Mouse (Mus musculus): ENCODE data around the gene Oxct1. TPM values are rescaled to one million over a fixed set of nuclear protein-coding genes. Genes with fewer than 3 reads are reported as not detected.

Gene Oxct1
- polyA plus RNA-seq, 1 experiment from 2014 or later, result 323 TPM

DNA sequence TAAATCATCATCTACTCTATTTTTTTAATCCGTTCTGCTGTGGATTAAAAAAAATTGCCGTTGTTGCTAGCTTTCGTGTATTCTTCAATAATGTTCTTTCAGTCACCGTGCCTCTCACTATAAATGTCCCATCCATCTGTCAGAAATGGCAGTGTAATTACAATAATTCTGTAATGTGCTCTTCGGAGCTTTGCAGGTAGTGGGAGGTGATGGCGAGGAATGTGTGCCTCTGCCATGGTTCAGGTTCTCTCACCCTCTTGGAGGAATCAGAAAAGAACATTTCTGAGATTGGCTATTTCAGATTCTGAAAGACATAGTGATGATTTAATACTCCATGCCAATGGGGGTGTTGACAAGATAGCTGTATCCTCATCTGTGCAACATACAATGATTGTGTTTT, 93.8 kb downstream of the Oxct1 start:
- Histone ChIP-seq H3K4me3 (ENCODE audit: low read length) (no peak overlapping the region), H3K27ac (ENCODE audit: low read length) (no peak overlapping the region), H3K4me2 (ENCODE audit: low read depth, low read length) (no peak overlapping the region), H3K9me3 (replicated peaks; ENCODE audit: control insufficient read depth, low read length) (no peaks in the 10 kb centered on the region), H3K36me3 (ENCODE audit: control insufficient read depth, insufficient read depth) (no peaks in the 10 kb centered on the region), H3K9ac (ENCODE audit: low read length) (no peak overlapping the region), H3K4me1 (ENCODE audit: control insufficient read depth, insufficient read depth, low read length) (no peaks in the 10 kb centered on the region), H3K27me3 (ENCODE audit: control insufficient read depth, insufficient read depth, low read length) (no peaks in the 10 kb centered on the region)
- 91% methylated on average over 6 of the region's 6 CpGs for WGBS
- ATAC-seq (replicated peaks; ENCODE audit: extremely low read depth, insufficient read depth, low FRiP score), result no peak

DNA sequence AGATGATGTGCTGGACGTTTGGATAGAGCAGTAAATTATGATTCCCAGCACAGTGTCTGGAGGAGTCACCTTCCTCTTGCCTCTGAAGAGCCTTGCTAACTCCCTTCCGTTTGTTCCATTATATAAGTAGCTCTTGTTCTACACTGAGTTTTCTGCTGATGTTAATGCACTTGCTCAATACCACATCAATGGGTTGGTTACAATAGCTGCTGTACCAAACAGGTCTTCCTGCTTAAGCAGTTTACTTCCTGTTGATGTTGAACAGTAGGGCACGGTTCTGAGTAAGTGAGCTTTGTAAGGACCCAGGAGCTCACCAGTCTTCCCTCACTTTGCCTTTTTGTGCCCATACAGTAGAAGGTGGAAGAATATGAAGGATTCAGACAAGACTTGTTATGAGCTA, 98.5 kb downstream of the Oxct1 start:
- peaks cover 15% of the 10 kb centered on the region for H3K36me3 ChIP-seq (ENCODE audit: control insufficient read depth, insufficient read depth)
- H3K27ac ChIP-seq (ENCODE audit: low read length), result no peak overlapping the region
- WGBS, result 78% methylated on average over 3 of the region's 3 CpGs
- H3K9ac ChIP-seq (ENCODE audit: low read length), result no peak overlapping the region
- ATAC-seq (replicated peaks; ENCODE audit: extremely low read depth, insufficient read depth, low FRiP score), result no peak
- H3K4me1 ChIP-seq (ENCODE audit: control insufficient read depth, insufficient read depth, low read length), result no peaks in the 10 kb centered on the region
- H3K4me3 ChIP-seq (ENCODE audit: low read length), result no peak overlapping the region
- no peaks in the 10 kb centered on the region for H3K27me3 ChIP-seq (ENCODE audit: control insufficient read depth, insufficient read depth, low read length)
- no peak overlapping the region for H3K4me2 ChIP-seq (ENCODE audit: low read depth, low read length)
- no peaks in the 10 kb centered on the region for H3K9me3 ChIP-seq (replicated peaks; ENCODE audit: control insufficient read depth, low read length)

DNA sequence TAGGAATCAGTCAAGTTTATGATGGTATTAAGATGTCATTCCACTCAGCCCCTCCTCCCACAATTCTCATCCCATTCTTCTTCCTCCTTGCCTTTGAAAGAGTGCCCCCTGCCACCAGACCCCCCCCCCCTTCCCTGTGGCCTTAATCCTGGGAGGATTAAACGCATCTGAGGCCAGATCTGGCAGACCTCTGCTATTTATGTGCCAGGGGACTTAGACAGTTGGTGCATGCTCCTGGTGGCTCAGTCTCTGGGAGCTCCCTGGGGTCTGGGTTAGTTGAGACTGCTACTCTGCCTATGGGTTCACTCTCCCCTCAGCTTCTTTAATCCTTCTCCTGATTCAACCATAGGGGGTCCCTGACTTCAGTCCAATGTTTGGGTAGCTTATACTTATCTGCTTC, 112.3 kb downstream of the Oxct1 start:
- no peak for ATAC-seq (replicated peaks; ENCODE audit: extremely low read depth, insufficient read depth, low FRiP score)
- Histone ChIP-seq H3K4me1 (ENCODE audit: control insufficient read depth, insufficient read depth, low read length) (no peaks in the 10 kb centered on the region), H3K27ac (ENCODE audit: low read length) (no peak overlapping the region), H3K36me3 (ENCODE audit: control insufficient read depth, insufficient read depth) (peaks cover 18% of the 10 kb centered on the region), H3K9me3 (replicated peaks; ENCODE audit: control insufficient read depth, low read length) (no peaks in the 10 kb centered on the region), H3K4me2 (ENCODE audit: low read depth, low read length) (no peak overlapping the region), H3K27me3 (ENCODE audit: control insufficient read depth, insufficient read depth, low read length) (no peaks in the 10 kb centered on the region), H3K4me3 (ENCODE audit: low read length) (no peak overlapping the region), H3K9ac (ENCODE audit: low read length) (no peak overlapping the region)
- 31% methylated on average over 1 of the region's 1 CpGs for WGBS

GRCm38 (mm10) chr15:4139516-4139915, 113.3 kb downstream of the Oxct1 start:
- H3K9me3 ChIP-seq (replicated peaks; ENCODE audit: control insufficient read depth, low read length), result no peaks in the 10 kb centered on the region
- no peak for ATAC-seq (replicated peaks; ENCODE audit: extremely low read depth, insufficient read depth, low FRiP score)
- H3K4me1 ChIP-seq (ENCODE audit: control insufficient read depth, insufficient read depth, low read length), result no peaks in the 10 kb centered on the region
- no peak overlapping the region for H3K9ac ChIP-seq (ENCODE audit: low read length)
- H3K4me2 ChIP-seq (ENCODE audit: low read depth, low read length), result no peak overlapping the region
- H3K27me3 ChIP-seq (ENCODE audit: control insufficient read depth, insufficient read depth, low read length), result no peaks in the 10 kb centered on the region
- H3K27ac ChIP-seq (ENCODE audit: low read length), result no peak overlapping the region
- peaks cover 20% of the 10 kb centered on the region for H3K36me3 ChIP-seq (ENCODE audit: control insufficient read depth, insufficient read depth)
- 85% methylated on average over 12 of the region's 12 CpGs for WGBS
- H3K4me3 ChIP-seq (ENCODE audit: low read length), result no peak overlapping the region

DNA sequence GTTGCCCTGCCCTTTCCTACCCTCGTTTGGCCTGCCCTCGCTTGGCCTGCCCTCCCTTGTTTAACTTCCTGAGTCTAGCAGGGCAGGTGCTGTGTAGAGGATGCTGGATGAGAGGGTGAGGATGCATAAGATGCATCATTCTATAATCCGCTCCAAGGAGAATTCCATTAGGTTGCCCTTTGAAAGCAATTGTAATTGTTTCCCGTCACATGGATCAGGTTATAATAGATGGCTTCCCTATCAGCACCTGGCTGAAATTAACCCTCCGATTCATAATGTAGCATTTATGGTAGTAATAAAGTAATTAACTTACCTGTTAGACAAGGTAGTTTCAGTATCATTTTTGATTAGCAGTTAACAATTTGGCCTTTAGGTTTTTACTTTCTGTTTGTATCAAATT, 119.2 kb downstream of the Oxct1 start:
- Histone ChIP-seq H3K9ac (ENCODE audit: low read length) (no peak overlapping the region), H3K27ac (ENCODE audit: low read length) (no peak overlapping the region), H3K4me2 (ENCODE audit: low read depth, low read length) (no peak overlapping the region), H3K36me3 (ENCODE audit: control insufficient read depth, insufficient read depth) (peaks cover 17% of the 10 kb centered on the region), H3K4me1 (ENCODE audit: control insufficient read depth, insufficient read depth, low read length) (no peaks in the 10 kb centered on the region), H3K27me3 (ENCODE audit: control insufficient read depth, insufficient read depth, low read length) (no peaks in the 10 kb centered on the region), H3K9me3 (replicated peaks; ENCODE audit: control insufficient read depth, low read length) (no peaks in the 10 kb centered on the region), H3K4me3 (ENCODE audit: low read length) (no peak overlapping the region)
- WGBS, result 89% methylated on average over 5 of the region's 5 CpGs
- ATAC-seq (replicated peaks; ENCODE audit: extremely low read depth, insufficient read depth, low FRiP score), result no peak

- Histone ChIP-seq H3K36me3 (ENCODE audit: control insufficient read depth, insufficient read depth) (peaks cover 18% of the 10 kb centered on the region), H3K4me2 (ENCODE audit: low read depth, low read length) (no peak overlapping the region), H3K4me3 (ENCODE audit: low read length) (no peak overlapping the region), H3K4me1 (ENCODE audit: control insufficient read depth, insufficient read depth, low read length) (no peaks in the 10 kb centered on the region), H3K9ac (ENCODE audit: low read length) (no peak overlapping the region), H3K9me3 (replicated peaks; ENCODE audit: control insufficient read depth, low read length) (no peaks in the 10 kb centered on the region), H3K27me3 (ENCODE audit: control insufficient read depth, insufficient read depth, low read length) (no peaks in the 10 kb centered on the region), H3K27ac (ENCODE audit: low read length) (no peak overlapping the region)
- 77% methylated on average over 2 of the region's 2 CpGs for WGBS
- no peak for ATAC-seq (replicated peaks; ENCODE audit: extremely low read depth, insufficient read depth, low FRiP score)
Observed at GRCm38 (mm10) chr15:4147700-4148099, 121.5 kb downstream of the Oxct1 start.

DNA sequence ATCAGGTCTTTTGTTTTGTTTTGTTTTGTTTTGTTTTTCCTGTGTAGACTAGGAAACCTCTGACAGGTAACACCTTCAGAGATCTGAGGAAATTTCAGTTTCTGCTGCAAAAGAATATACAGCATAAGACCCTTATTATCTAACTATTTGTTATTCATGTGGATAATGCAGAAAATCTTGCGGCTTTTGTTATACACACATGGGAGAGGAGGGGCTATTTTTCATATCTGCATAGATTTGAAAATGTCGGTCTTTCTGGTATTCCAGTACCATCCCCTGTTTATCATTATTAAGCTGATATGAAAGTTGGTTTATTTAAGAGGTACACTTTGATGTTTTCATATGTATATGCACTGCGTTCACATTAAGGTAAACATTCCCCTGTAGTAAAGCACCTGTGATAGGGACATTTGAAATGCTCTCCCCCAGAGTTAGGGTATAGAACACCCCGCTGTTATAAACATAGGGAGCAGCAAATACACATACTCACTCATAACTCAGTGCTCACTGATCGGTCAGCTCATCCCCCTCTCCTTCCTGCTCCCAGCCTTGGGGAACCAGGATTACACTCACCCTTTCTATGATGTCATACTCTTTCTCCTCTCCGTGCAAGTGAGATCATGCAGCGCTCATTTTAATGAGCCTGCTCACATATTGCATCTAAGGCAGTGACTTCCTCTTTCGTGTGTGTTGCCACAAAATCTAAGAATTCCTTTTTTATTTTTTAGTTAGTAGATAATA, 122.6 kb downstream of the Oxct1 start:
- H3K9ac ChIP-seq (ENCODE audit: low read length), result no peak overlapping the region
- H3K36me3 ChIP-seq (ENCODE audit: control insufficient read depth, insufficient read depth), result peaks cover 19% of the 10 kb centered on the region
- H3K4me3 ChIP-seq (ENCODE audit: low read length), result no peak overlapping the region
- no peak for ATAC-seq (replicated peaks; ENCODE audit: extremely low read depth, insufficient read depth, low FRiP score)
- no peaks in the 10 kb centered on the region for H3K27me3 ChIP-seq (ENCODE audit: control insufficient read depth, insufficient read depth, low read length)
- H3K4me2 ChIP-seq (ENCODE audit: low read depth, low read length), result no peak overlapping the region
- H3K9me3 ChIP-seq (replicated peaks; ENCODE audit: control insufficient read depth, low read length), result no peaks in the 10 kb centered on the region
- no peaks in the 10 kb centered on the region for H3K4me1 ChIP-seq (ENCODE audit: control insufficient read depth, insufficient read depth, low read length)
- WGBS, result 88% methylated on average over 8 of the region's 8 CpGs
- no peak overlapping the region for H3K27ac ChIP-seq (ENCODE audit: low read length)

DNA sequence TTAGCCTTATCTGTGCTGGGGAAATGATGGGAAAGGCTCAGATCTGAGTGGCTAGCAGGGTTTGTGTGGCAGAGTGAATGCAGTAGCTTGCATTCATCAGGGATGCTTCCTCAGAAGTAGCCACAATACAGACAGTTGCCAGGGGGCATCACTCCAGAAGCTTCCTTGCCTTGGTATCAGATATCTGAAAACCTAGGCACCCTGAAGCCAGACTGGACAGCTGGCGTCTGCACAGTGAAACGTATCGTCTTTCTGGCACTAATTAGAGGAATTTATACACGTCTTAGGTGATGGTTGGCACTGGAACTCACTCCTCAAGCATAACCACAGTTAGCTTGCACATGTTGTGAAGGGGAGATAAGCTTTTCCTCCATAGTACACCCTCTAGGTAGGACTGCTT, 128.5 kb downstream of the Oxct1 start:
- ATAC-seq (replicated peaks; ENCODE audit: extremely low read depth, insufficient read depth, low FRiP score), result no peak
- H3K4me1 ChIP-seq (ENCODE audit: control insufficient read depth, insufficient read depth, low read length), result no peaks in the 10 kb centered on the region
- no peak overlapping the region for H3K4me3 ChIP-seq (ENCODE audit: low read length)
- H3K27ac ChIP-seq (ENCODE audit: low read length), result no peak overlapping the region
- no peak overlapping the region for H3K9ac ChIP-seq (ENCODE audit: low read length)
- no peaks in the 10 kb centered on the region for H3K27me3 ChIP-seq (ENCODE audit: control insufficient read depth, insufficient read depth, low read length)
- no peaks in the 10 kb centered on the region for H3K9me3 ChIP-seq (replicated peaks; ENCODE audit: control insufficient read depth, low read length)
- 75% methylated on average over 4 of the region's 4 CpGs for WGBS
- H3K4me2 ChIP-seq (ENCODE audit: low read depth, low read length), result no peak overlapping the region
- H3K36me3 ChIP-seq (ENCODE audit: control insufficient read depth, insufficient read depth), result peaks cover 25% of the 10 kb centered on the region

GRCm38 (mm10) chr15:4167946-4168345, 141.8 kb downstream of the Oxct1 start:
- H3K9ac ChIP-seq (ENCODE audit: low read length), result no peak overlapping the region
- no peaks in the 10 kb centered on the region; the same call in 1 of the 2 replicates for H3K9me3 ChIP-seq (replicated peaks; ENCODE audit: control insufficient read depth, low read length)
- peaks cover 3% of the 10 kb centered on the region; the same call in 1 of the 2 replicates for H3K36me3 ChIP-seq (ENCODE audit: control insufficient read depth, insufficient read depth)
- no peak for ATAC-seq (replicated peaks; ENCODE audit: extremely low read depth, insufficient read depth, low FRiP score)
- H3K4me3 ChIP-seq (ENCODE audit: low read length), result no peak overlapping the region
- H3K4me1 ChIP-seq (ENCODE audit: control insufficient read depth, insufficient read depth, low read length), result no peaks in the 10 kb centered on the region
- no peak overlapping the region for H3K27ac ChIP-seq (ENCODE audit: low read length)
- WGBS, result 78% methylated on average over 2 of the region's 2 CpGs
- no peak overlapping the region for H3K4me2 ChIP-seq (ENCODE audit: low read depth, low read length)
- no peaks in the 10 kb centered on the region for H3K27me3 ChIP-seq (ENCODE audit: control insufficient read depth, insufficient read depth, low read length)
